Mouse (Mus musculus) embryonic facial prominence, embryonic 11.5 days (tissue): Measurements from ENCODE around the gene Kif22. TPM values are rescaled to one million over a fixed set of nuclear protein-coding genes. Genes with fewer than 3 reads are reported as not detected.
A peak's percentile ranks its signal among the peaks of the same experiment; 100 is the strongest.

Experiments
- ATAC-seq: fragments of 200-750 bp; cut with Nextera tagmentation; replicated peaks from 2 replicates; pipeline ENCODE4 v1.8.0; 2017; ENCODE audit warnings: low read depth; ENCODE audit not compliant: insufficient number of reproducible peaks, low FRiP score, low TSS enrichment
- DNase-seq: peaks from one replicate; pipeline ENCODE4 v3.0.0-alpha.2; 2015; ENCODE audit warnings: low spot score
- H3K27ac ChIP-seq: fragments of 300-500 bp; sonication (generic); replicated peaks from 2 replicates; pipeline ENCODE4 v1.5.1; 2014; ENCODE audit warnings: mild to moderate bottlenecking, low read depth, low read length, control low read depth
- H3K27me3 ChIP-seq: fragments of 300-500 bp; sonication (generic); 2 replicates; pipeline ENCODE4 v1.6.1; 2014; ENCODE audit warnings: mild to moderate bottlenecking, low read length, moderate library complexity, mixed read lengths; ENCODE audit not compliant: control insufficient read depth, insufficient read depth
- H3K36me3 ChIP-seq: fragments of 300-500 bp; sonication (generic); replicated peaks from 2 replicates; pipeline ENCODE4 v1.6.1; 2014; ENCODE audit warnings: low read depth, mild to moderate bottlenecking, low read length, moderate library complexity, mixed read lengths; ENCODE audit not compliant: control insufficient read depth, insufficient read depth
- H3K4me1 ChIP-seq: fragments of 300-500 bp; sonication (generic); 2 replicates; pipeline ENCODE4 v1.6.1; 2014; ENCODE audit warnings: low read length, mixed read lengths; ENCODE audit not compliant: control insufficient read depth, insufficient read depth
- H3K4me2 ChIP-seq: fragments of 300-500 bp; sonication (generic); 2 replicates; pipeline ENCODE4 v1.6.1; 2014; ENCODE audit warnings: low read depth, mild to moderate bottlenecking, control low read depth, low read length, moderate library complexity
- H3K4me3 ChIP-seq: fragments of 300-500 bp; sonication (generic); 2 replicates; pipeline ENCODE4 v1.5.1; 2014; ENCODE audit warnings: low read depth, low read length, control low read depth
- H3K9ac ChIP-seq: fragments of 300-500 bp; sonication (generic); replicated peaks from 2 replicates; pipeline ENCODE4 v1.6.1; 2014; ENCODE audit warnings: mild to moderate bottlenecking, control low read depth, low read length
- H3K9me3 ChIP-seq: fragments of 300-500 bp; sonication (generic); replicated peaks from 2 replicates; pipeline ENCODE4 v1.6.1; 2016; ENCODE audit warnings: mild to moderate bottlenecking, low read length, inconsistent platforms, mixed read lengths; ENCODE audit not compliant: control insufficient read depth
- WGBS: fragments of 180-500 bp; shearing (Covaris S2); extraction: QIAGEN DNeasy Blood & Tissue Kit; methylation state at CpG from one replicate; pipeline ENCODE4 v1.1.7; 2014; 5-methylcytosine and 5-hydroxymethylcytosine counted together
- polyA plus RNA-seq: library from polyadenylated mRNA; unstranded; fragments of >200 nt; fragmentation: Nextera tagmentation; extraction: Ambion mirVana; gene quantifications from 2 replicates; pipeline ENCODE4 v1.2.1, GENCODE M21; 2014

The Kif22 gene
- polyA plus RNA-seq, 1 experiment from 2014 or later, result 199 TPM

- Histone ChIP-seq H3K4me2 (no peak overlapping the region), H3K9me3 (no peaks in the 10 kb centered on the region), H3K9ac (peak overlapping the region; percentile 74), H3K4me1 (peaks cover 22% of the 10 kb centered on the region), H3K36me3 (peaks cover 4% of the 10 kb centered on the region), H3K27ac (no peak overlapping the region), H3K4me3 (no peak overlapping the region), H3K27me3 (no peaks in the 10 kb centered on the region)
- DNase-seq, result no peak
- ATAC-seq, result no peak
- WGBS, result 69% methylated on average over 15 of the region's 15 CpGs
These were observed 23.6 kb downstream of the Kif22 start for GRCm38 (mm10) chr7:127018416-127019305.

- H3K27ac ChIP-seq, result no peak overlapping the region; the same call in 1 of the 2 replicates
- 59% methylated on average over 6 of the region's 6 CpGs for WGBS
- H3K36me3 ChIP-seq, result peaks cover 4% of the 10 kb centered on the region
- H3K9ac ChIP-seq, result peak overlapping the region; percentile 29
- peaks cover 15% of the 10 kb centered on the region for H3K4me1 ChIP-seq
- no peaks in the 10 kb centered on the region for H3K9me3 ChIP-seq
- no peak for DNase-seq
- no peak for ATAC-seq
- H3K27me3 ChIP-seq, result no peaks in the 10 kb centered on the region
- no peak overlapping the region for H3K4me3 ChIP-seq
- H3K4me2 ChIP-seq, result no peak overlapping the region
These were observed 24.3 kb downstream of the Kif22 start for GRCm38 (mm10) chr7:127017950-127018345.

GRCm38 (mm10) chr7:127016971-127017949 is 25.0 kb downstream of the Kif22 start, which contains the start of gene Pagr1a:
Gene Pagr1a, minus strand, starts transcription at chr7:127017352.
- Histone ChIP-seq H3K9me3 (no peaks in the 10 kb centered on the region), H3K27ac (peak within 1 kb of the TSS; percentile 88), H3K4me2 (peak within 1 kb of the TSS; percentile 85), H3K9ac (peak within 1 kb of the TSS; percentile 87), H3K27me3 (no peaks in the 10 kb centered on the region), H3K4me1 (peaks cover 13% of the 10 kb centered on the region), H3K36me3 (peaks cover 4% of the 10 kb centered on the region), H3K4me3 (peak within 1 kb of the TSS; percentile 66)
- WGBS, result 4% methylated on average over 39 of the region's 39 CpGs
- peak; percentile 100 for DNase-seq
- ATAC-seq, result peak; percentile 69

GRCm38 (mm10) chr7:127016486-127016938 is 25.8 kb downstream of the Kif22 start:
- H3K9me3 ChIP-seq, result no peaks in the 10 kb centered on the region
- peak overlapping the region; percentile 85 for H3K4me2 ChIP-seq
- H3K4me3 ChIP-seq, result peak overlapping the region; percentile 66
- 0% methylated on average over 22 of the region's 22 CpGs for WGBS
- H3K27ac ChIP-seq, result peak overlapping the region; percentile 88
- ATAC-seq (peak; percentile 32), DNase-seq (no peak)
- H3K27me3 ChIP-seq, result no peaks in the 10 kb centered on the region
- H3K4me1 ChIP-seq, result peaks cover 13% of the 10 kb centered on the region
- peak overlapping the region; percentile 87 for H3K9ac ChIP-seq
- peaks cover 4% of the 10 kb centered on the region for H3K36me3 ChIP-seq

- peaks cover 4% of the 10 kb centered on the region for H3K36me3 ChIP-seq
- peak within 1 kb of the TSS; percentile 85 for H3K4me2 ChIP-seq
- no peaks in the 10 kb centered on the region for H3K9me3 ChIP-seq
- H3K4me3 ChIP-seq, result peak within 1 kb of the TSS; percentile 66
- peak within 1 kb of the TSS; percentile 87 for H3K9ac ChIP-seq
- DNase-seq (no peak), ATAC-seq (no peak)
- H3K27ac ChIP-seq, result peak within 1 kb of the TSS; percentile 88
- peaks cover 13% of the 10 kb centered on the region for H3K4me1 ChIP-seq
- H3K27me3 ChIP-seq, result no peaks in the 10 kb centered on the region
These were observed 26.0 kb downstream of the Kif22 start, which contains the start of gene Pagr1b for GRCm38 (mm10) chr7:127016481-127016485. Gene Pagr1b, minus strand, starts transcription at chr7:127016484.

GRCm38 (mm10) chr7:127016081-127016480 is 26.2 kb downstream of the Kif22 start:
- Histone ChIP-seq H3K9ac (peak overlapping the region; percentile 87), H3K9me3 (no peaks in the 10 kb centered on the region), H3K4me2 (peak overlapping the region; percentile 85), H3K27me3 (no peaks in the 10 kb centered on the region), H3K27ac (peak overlapping the region; percentile 88), H3K4me3 (peak overlapping the region; percentile 66), H3K36me3 (peaks cover 4% of the 10 kb centered on the region), H3K4me1 (peaks cover 13% of the 10 kb centered on the region)
- peak; percentile 15; the same call in 1 of the 2 replicates for ATAC-seq
- DNase-seq, result peak; percentile 61
- WGBS, result 2% methylated on average over 10 of the region's 10 CpGs

- no peaks in the 10 kb centered on the region for H3K9me3 ChIP-seq
- peak overlapping the region; percentile 22; the same call in 1 of the 2 replicates for H3K9ac ChIP-seq
- H3K4me1 ChIP-seq, result peaks cover 11% of the 10 kb centered on the region
- H3K27ac ChIP-seq, result no peak overlapping the region
- peaks cover 4% of the 10 kb centered on the region for H3K36me3 ChIP-seq
- 92% methylated on average over 12 of the region's 12 CpGs for WGBS
- no peak overlapping the region for H3K4me3 ChIP-seq
- no peak for DNase-seq
- H3K4me2 ChIP-seq, result peak overlapping the region; percentile 85; the same call in 1 of the 2 replicates
- ATAC-seq, result no peak
- no peaks in the 10 kb centered on the region for H3K27me3 ChIP-seq
These were observed 27.3 kb downstream of the Kif22 start for GRCm38 (mm10) chr7:127014993-127015392.
